Mouse (Mus musculus): ENCODE measurements around the gene Ctbp1.

Ctbp1 gene

DNA sequence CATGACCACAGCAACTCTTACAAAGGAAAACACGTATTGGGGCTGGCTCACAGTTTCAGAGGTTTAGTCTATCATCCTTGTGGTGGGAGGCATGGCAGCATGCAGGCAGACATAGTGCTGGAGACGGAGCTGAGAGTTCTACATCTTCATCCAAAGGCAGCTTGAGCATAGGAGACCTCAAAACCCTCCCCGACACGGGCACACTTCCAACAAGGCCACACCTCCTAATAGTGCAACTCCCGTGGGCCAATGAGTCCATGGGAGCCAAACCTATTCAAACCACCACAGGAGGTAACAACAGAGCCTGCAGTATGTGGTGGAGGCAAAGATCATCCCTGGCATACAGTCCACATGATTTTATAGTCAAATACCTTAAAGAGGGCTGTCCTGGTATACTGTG, 63.5 kb downstream of the Ctbp1 start:
- in situ Hi-C loops (cut with MseI, MboI), result no loop called here

GRCm38 (mm10) chr5:33210515-33210914, 64.3 kb downstream of the Ctbp1 start:
- in situ Hi-C loops (cut with MseI, MboI), result no loop called here

GRCm38 (mm10) chr5:33208533-33209245, 66.1 kb downstream of the Ctbp1 start:
- in situ Hi-C loops (cut with MseI, MboI), result no loop called here

DNA sequence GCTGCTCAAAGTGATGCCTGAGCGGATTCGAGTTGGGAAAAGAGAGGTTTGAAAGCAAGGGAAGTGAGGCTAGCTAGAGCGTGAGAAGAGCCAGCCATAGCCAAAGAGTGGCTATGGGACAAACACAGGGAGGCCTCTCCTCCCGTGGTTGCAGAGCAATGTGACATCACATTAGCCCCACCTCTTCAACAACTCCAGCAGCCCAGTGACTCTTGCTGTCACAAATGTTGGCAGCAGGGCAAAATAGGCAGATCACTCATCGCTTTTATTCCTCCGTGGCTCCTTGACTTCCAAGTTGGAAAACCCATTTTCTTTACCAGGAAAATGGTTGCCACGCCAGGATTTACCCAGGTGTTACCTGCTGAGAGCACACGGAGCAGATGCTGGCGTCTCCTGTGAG, 67.7 kb downstream of the Ctbp1 start:
- in situ Hi-C loops (cut with MseI, MboI), result no loop called here

GRCm38 (mm10) chr5:33206328-33206727, 68.5 kb downstream of the Ctbp1 start:
- in situ Hi-C loops (cut with MseI, MboI), result no loop called here

- in situ Hi-C loops (cut with MseI, MboI), result no loop called here
These were observed 70.5 kb downstream of the Ctbp1 start for GRCm38 (mm10) chr5:33204284-33204683.

DNA sequence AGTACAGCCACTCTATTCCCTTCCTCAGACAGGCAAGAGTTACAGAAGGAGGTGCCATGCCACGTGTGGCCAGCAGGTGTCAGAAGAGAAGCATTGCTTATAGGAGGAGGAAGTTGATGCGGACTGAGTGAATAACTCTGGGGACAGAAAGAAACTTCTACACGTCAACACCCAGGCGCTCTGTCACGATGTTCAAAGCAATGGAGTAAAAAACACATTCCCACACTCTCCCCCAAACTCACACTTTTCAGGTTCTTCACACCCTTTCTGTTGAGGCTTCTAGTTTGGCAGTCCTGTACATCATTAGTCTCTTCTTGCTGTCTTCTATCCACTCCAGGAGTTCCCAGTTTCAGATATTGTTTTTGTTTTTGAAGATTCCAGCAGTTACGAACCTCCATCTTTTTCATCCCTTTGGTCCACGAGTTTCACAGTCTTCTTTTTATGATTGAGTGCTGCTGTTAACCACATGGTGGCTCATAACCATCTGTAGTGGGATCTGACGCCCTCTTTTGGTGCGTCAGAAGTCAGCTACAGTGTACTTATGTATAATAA, 71.0 kb downstream of the Ctbp1 start:
- in situ Hi-C loops (cut with MseI, MboI), result no loop called here

- in situ Hi-C loops (cut with MseI, MboI), result no loop called here
These were observed 71.6 kb downstream of the Ctbp1 start for GRCm38 (mm10) chr5:33203171-33203565.

DNA sequence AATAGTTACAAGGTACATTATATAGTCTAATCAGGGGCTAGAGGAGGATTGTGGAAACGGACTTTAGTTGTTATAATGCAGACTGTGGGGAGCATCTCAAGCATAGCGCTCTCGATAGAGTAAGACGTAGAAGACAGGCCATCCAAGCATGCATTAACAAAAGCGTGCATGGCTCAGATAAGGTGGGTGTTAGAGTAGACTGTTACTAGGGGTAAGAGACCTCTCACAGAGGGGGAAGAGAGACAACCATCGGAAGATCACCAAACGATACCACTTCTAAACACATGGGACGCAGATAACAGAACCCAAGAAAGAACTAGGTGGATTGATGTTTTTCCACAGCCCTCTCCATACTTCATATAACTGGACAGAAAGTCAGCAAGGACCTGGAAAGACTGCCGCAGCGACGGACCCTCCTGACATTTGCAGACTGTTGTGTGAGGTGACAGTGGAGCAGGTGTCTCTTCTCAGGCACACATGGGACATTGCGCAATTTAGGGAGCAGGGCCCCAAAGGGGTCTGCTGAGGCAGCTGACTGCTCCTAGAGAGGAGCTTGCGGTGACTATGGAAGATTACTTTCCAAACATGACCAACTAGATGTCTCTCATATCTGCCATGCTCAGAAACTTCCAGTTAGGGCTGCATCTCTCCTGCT, 72.2 kb downstream of the Ctbp1 start:
- in situ Hi-C loops (cut with MseI, MboI), result no loop called here

DNA sequence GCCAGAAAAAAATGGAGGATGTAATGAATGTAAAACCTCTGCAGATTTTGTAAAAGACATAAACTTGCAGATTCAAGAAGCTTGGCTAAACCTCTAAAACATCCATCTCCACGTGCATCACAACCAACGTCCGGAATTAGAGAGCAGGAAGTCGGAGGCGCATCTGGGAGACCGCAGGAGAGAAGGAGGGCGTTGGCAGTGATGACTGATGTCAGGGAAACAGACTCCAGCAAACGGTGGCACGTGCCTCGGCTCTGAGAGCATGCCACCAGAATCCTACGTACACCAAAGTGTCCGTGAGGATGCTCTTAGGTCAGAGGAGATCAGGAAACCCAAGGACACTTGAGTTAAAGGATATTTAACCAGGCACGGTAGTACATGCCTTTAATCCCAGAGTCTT, 73.1 kb downstream of the Ctbp1 start:
- in situ Hi-C loops (cut with MseI, MboI), result no loop called here

GRCm38 (mm10) chr5:33200071-33200470, 74.7 kb downstream of the Ctbp1 start:
- in situ Hi-C loops (cut with MseI, MboI), result no loop called here

Measured in mouse trophoblast stem cell (cell line).